In the genomic region with DNA sequence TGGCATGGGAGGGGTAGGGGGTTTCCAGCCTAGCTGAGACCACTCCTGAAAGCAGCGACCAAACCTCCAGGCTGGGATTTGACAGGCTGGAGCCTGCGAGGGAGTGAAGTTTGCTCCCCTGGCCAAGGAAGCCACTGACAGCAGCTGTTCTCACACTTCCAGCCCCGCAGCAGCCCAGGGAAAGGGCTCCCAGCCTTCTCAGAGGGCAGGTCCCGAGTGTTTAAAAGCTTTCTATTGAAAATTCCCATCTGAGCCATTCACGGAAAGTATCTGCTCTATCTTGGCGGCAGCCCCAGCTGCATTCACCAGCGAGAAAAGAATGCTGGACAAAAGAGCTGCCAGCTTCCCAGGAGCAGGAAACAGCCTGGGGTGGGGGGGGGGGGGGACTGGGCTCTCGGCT, we compare ENCODE assay signal across 8 mouse cellular contexts. TPM values are rescaled to one million over a fixed set of nuclear protein-coding genes. Genes with fewer than 3 reads are reported as not detected.
DNase-seq lines count a peak whose midpoint lies in the region; ATAC-seq and TF ChIP-seq lines count a peak whose summit lies in the region.

No protein-coding gene starts in this region.

- H3K9me3 ChIP-seq in kidney, postnatal 0 days (replicated peaks; ENCODE audit: low read length) = no peaks in the 10 kb centered on the region
- no peaks in the 10 kb centered on the region for H3K9me3 ChIP-seq in embryonic facial prominence, embryonic 14.5 days (ENCODE audit: control insufficient read depth, low read length)
- H3K9me3 ChIP-seq in hindbrain, embryonic 12.5 days (replicated peaks) = no peaks in the 10 kb centered on the region
- H3K9me3 ChIP-seq in midbrain, embryonic 16.5 days (replicated peaks; ENCODE audit: control insufficient read depth, low read length, poor library complexity, severe bottlenecking) = no peaks in the 10 kb centered on the region

- no peak overlapping the region for H3K9ac ChIP-seq in kidney, postnatal 0 days (ENCODE audit: low read depth, low read length)
- H3K9ac ChIP-seq in embryonic facial prominence, embryonic 14.5 days (ENCODE audit: low read depth, low read length) = no peak overlapping the region
- no peak overlapping the region for H3K9ac ChIP-seq in hindbrain, embryonic 12.5 days
- no peak overlapping the region for H3K9ac ChIP-seq in midbrain, embryonic 16.5 days (ENCODE audit: low read depth, low read length)

- no peak for TF ChIP-seq POLR2A in kidney, adult 2 months (IDR thresholded peaks at IDR 0.05; ENCODE audit: low read depth, low read length)

- no peaks in the 10 kb centered on the region for H3K4me1 ChIP-seq in kidney, postnatal 0 days (replicated peaks; ENCODE audit: insufficient read depth, low read length)
- H3K4me1 ChIP-seq in kidney, adult 2 months (ENCODE audit: control insufficient read depth, insufficient read depth, low read length) = no peaks in the 10 kb centered on the region
- peaks cover 10% of the 10 kb centered on the region for H3K4me1 ChIP-seq in embryonic facial prominence, embryonic 14.5 days (ENCODE audit: control insufficient read depth, insufficient read depth, low read length)
- H3K4me1 ChIP-seq in hindbrain, embryonic 12.5 days = peaks cover 61% of the 10 kb centered on the region
- peaks cover 27% of the 10 kb centered on the region for H3K4me1 ChIP-seq in midbrain, embryonic 16.5 days (ENCODE audit: control insufficient read depth, insufficient read depth, low read length)

- no peak overlapping the region for H3K27ac ChIP-seq in kidney, postnatal 0 days
- H3K27ac ChIP-seq in kidney, adult 2 months (ENCODE audit: insufficient read depth, low read depth, low read length) = no peak overlapping the region
- H3K27ac ChIP-seq in embryonic facial prominence, embryonic 14.5 days (replicated peaks; ENCODE audit: low read depth, low read length) = peak overlapping the region; percentile 72
- peak overlapping the region; percentile 81 for H3K27ac ChIP-seq in hindbrain, embryonic 12.5 days
- peak overlapping the region; percentile 44 for H3K27ac ChIP-seq in midbrain, embryonic 16.5 days (ENCODE audit: low read length)

- no peak overlapping the region for H3K4me3 ChIP-seq in kidney, postnatal 0 days (replicated peaks; ENCODE audit: low read depth, low read length)
- H3K4me3 ChIP-seq in kidney, adult 2 months (ENCODE audit: insufficient read depth, low read depth, low read length) = no peak overlapping the region
- no peak overlapping the region for H3K4me3 ChIP-seq in embryonic facial prominence, embryonic 14.5 days (ENCODE audit: low read depth, low read length)
- H3K4me3 ChIP-seq in hindbrain, embryonic 12.5 days = no peak overlapping the region
- H3K4me3 ChIP-seq in midbrain, embryonic 16.5 days (ENCODE audit: low read depth, low read length) = no peak overlapping the region

- 23% methylated on average over 8 of the region's 8 CpGs for WGBS in kidney, postnatal 0 days
- 26% methylated on average over 8 of the region's 8 CpGs for WGBS in kidney, adult 2 months
- 13% methylated on average over 6 of the region's 8 CpGs for WGBS in embryonic facial prominence, embryonic 14.5 days
- 4% methylated on average over 8 of the region's 8 CpGs for WGBS in hindbrain, embryonic 12.5 days
- WGBS in midbrain, embryonic 16.5 days = 4% methylated on average over 8 of the region's 8 CpGs

- H3K27me3 ChIP-seq in kidney, postnatal 0 days (ENCODE audit: insufficient read depth, low read length) = no peaks in the 10 kb centered on the region
- no peaks in the 10 kb centered on the region for H3K27me3 ChIP-seq in kidney, adult 2 months (replicated peaks; ENCODE audit: control insufficient read depth, insufficient read depth, low read length)
- H3K27me3 ChIP-seq in embryonic facial prominence, embryonic 14.5 days (replicated peaks; ENCODE audit: control insufficient read depth, insufficient read depth, low read length) = no peaks in the 10 kb centered on the region
- H3K27me3 ChIP-seq in hindbrain, embryonic 12.5 days = no peaks in the 10 kb centered on the region
- H3K27me3 ChIP-seq in midbrain, embryonic 16.5 days (ENCODE audit: control insufficient read depth, insufficient read depth, low read depth, low read length) = no peaks in the 10 kb centered on the region

- ATAC-seq in kidney, postnatal 0 days (replicated peaks; ENCODE audit: low FRiP score, low read depth) = no peak
- ATAC-seq in embryonic facial prominence, embryonic 14.5 days (ENCODE audit: low read depth) = peak; percentile 58
- peak; percentile 33 for ATAC-seq in hindbrain, embryonic 12.5 days (ENCODE audit: low FRiP score)
- ATAC-seq in midbrain, embryonic 16.5 days = peak; percentile 36; the same call in 1 of the 2 replicates
- no peak for ATAC-seq in CD4-positive, CD25-positive, alpha-beta regulatory T cell, adult 4 months

- no peak overlapping the region for H3K4me2 ChIP-seq in kidney, postnatal 0 days (ENCODE audit: low read length)
- 0 out of 2 replicates have a peak overlapping the region, but pooled peaks have one; percentile 25 for H3K4me2 ChIP-seq in embryonic facial prominence, embryonic 14.5 days (ENCODE audit: low read depth, low read length)
- no peak overlapping the region; the same call in 1 of the 2 replicates for H3K4me2 ChIP-seq in hindbrain, embryonic 12.5 days (replicated peaks)
- no peak overlapping the region for H3K4me2 ChIP-seq in midbrain, embryonic 16.5 days (ENCODE audit: low read length)

- DNase-seq in kidney, postnatal 0 days (ENCODE audit: low spot score) = peak; percentile 76
- DNase-seq in kidney, adult 2 months = no peak
- DNase-seq in embryonic facial prominence, embryonic 14.5 days (ENCODE audit: low spot score) = peak; percentile 84
- DNase-seq in spleen, postnatal 10 days (ENCODE audit: low spot score in 2 of 2) = no peak
- DNase-seq in liver = no peak

- TF ChIP-seq CTCF in kidney, postnatal 0 days (IDR thresholded peaks at IDR 0.05; ENCODE audit: low read depth) = no peak
- no peak for TF ChIP-seq CTCF in kidney, adult 2 months (conservative IDR thresholded peaks at IDR 0.05; ENCODE audit: insufficient read depth, insufficient read length, low read depth, low read length)

- no peaks in the 10 kb centered on the region for H3K36me3 ChIP-seq in kidney, postnatal 0 days (ENCODE audit: insufficient read depth, low read length)
- H3K36me3 ChIP-seq in kidney, adult 2 months (ENCODE audit: control insufficient read depth, insufficient read depth, low read length) = no peaks in the 10 kb centered on the region
- no peaks in the 10 kb centered on the region for H3K36me3 ChIP-seq in embryonic facial prominence, embryonic 14.5 days (ENCODE audit: control insufficient read depth, insufficient read depth, low read length)
- no peaks in the 10 kb centered on the region for H3K36me3 ChIP-seq in hindbrain, embryonic 12.5 days
- H3K36me3 ChIP-seq in midbrain, embryonic 16.5 days (ENCODE audit: control insufficient read depth, insufficient read depth, low read length) = no peaks in the 10 kb centered on the region

RNA-seq across cellular contexts. Expression of a gene that starts 25.2 kb away (rescaled TPM):
- 48.3 and 51.3 TPM in 2 replicates for polyA plus RNA-seq in kidney, postnatal 0 days (2015; fragmentation: Nextera tagmentation; extraction: Ambion mirVana)
- 36.3 and 41.0 TPM in 2 replicates for polyA plus RNA-seq in kidney, adult 2 months (2012; rRNA removed)
- polyA plus RNA-seq in embryonic facial prominence, embryonic 14.5 days (2014; fragmentation: Nextera tagmentation; extraction: Ambion mirVana) = 61.6 and 62.1 TPM in 2 replicates
- 79.7 and 83.8 TPM in 2 replicates for polyA plus RNA-seq in hindbrain, embryonic 12.5 days (2016; fragmentation: Nextera tagmentation; extraction: Ambion mirVana)
- 56.6 and 67.4 TPM in 2 replicates for polyA plus RNA-seq in midbrain, embryonic 16.5 days (2015; fragmentation: Nextera tagmentation; extraction: Ambion mirVana)
- 10 to 100 TPM; 19.8 to 27.0 TPM for polyA plus RNA-seq in CD4-positive, CD25-positive, alpha-beta regulatory T cell, adult 4 months (2017; shearing (Covaris generic))

RNA-seq across cellular contexts. Expression of a gene that starts 53.8 kb away (rescaled TPM):
- polyA plus RNA-seq in kidney, postnatal 0 days (2015; fragmentation: Nextera tagmentation; extraction: Ambion mirVana) = not detected in 2 replicates
- 0.10 TPM in 1 of 2 replicates, not detected in the other for polyA plus RNA-seq in kidney, adult 2 months (2012; rRNA removed)
- polyA plus RNA-seq in embryonic facial prominence, embryonic 14.5 days (2014; fragmentation: Nextera tagmentation; extraction: Ambion mirVana) = not detected in 2 replicates
- not detected in 2 replicates for polyA plus RNA-seq in hindbrain, embryonic 12.5 days (2016; fragmentation: Nextera tagmentation; extraction: Ambion mirVana)
- not detected in 2 replicates for polyA plus RNA-seq in midbrain, embryonic 16.5 days (2015; fragmentation: Nextera tagmentation; extraction: Ambion mirVana)
- not detected for polyA plus RNA-seq in CD4-positive, CD25-positive, alpha-beta regulatory T cell, adult 4 months (2017; shearing (Covaris generic))

Comparison
In these comparisons a context has a peak if more than half of its experiments do, and no peak if none do; other contexts are left out.
1. DNase-seq: peak in kidney, postnatal 0 days (single experiment) and embryonic facial prominence, embryonic 14.5 days (single experiment); none in kidney, adult 2 months (single experiment), spleen, postnatal 10 days (0 of 2) and liver (single experiment).
2. ATAC-seq: peak in embryonic facial prominence, embryonic 14.5 days (single experiment), hindbrain, embryonic 12.5 days (single experiment) and midbrain, embryonic 16.5 days (single experiment); none in kidney, postnatal 0 days (single experiment) and CD4-positive, CD25-positive, alpha-beta regulatory T cell, adult 4 months (single experiment).
3. H3K27ac ChIP-seq: peak in embryonic facial prominence, embryonic 14.5 days (single experiment), hindbrain, embryonic 12.5 days (single experiment) and midbrain, embryonic 16.5 days (single experiment); none in kidney, postnatal 0 days (single experiment) and kidney, adult 2 months (single experiment).